Mouse (Mus musculus): ENCODE measurements around the gene Ola1. TPM values are rescaled to one million over a fixed set of nuclear protein-coding genes. Genes with fewer than 3 reads are reported as not detected.

The Ola1 gene
- 41.9 TPM for polyA plus RNA-seq (2017; shearing (Covaris generic))

DNA sequence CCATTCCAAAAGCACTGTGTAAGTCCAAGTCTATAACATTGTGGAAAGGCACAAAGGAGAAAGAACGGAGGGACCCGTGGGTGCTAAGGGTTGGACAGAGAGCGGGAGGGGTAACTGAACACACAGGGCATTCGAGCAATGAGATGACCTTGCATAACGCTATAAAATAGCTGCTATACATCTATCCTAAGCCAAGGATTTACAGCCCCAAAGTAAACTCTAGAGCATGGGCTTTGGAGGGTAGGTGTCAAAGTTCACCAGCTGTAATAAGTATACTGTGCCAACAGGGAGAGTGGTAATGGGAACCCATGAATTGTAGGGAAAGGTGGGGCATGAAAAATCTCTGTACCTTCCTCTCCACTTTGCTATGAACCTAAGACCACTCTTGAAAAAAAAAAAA is at the start of gene Ola1:
TSS of gene Ola1 (minus strand) at position 12 of the 400 bp plus-strand sequence.

Other genes with a start within 250 kb of the Ola1 start
- 149 TPM for gene Sp3, start 238.5 kb downstream of the Ola1 start, polyA plus RNA-seq (2017; shearing (Covaris generic))
- gene Gm11084, start 232.2 kb downstream of the Ola1 start, polyA plus RNA-seq (2017; shearing (Covaris generic)) = not detected
- not detected for gene Sp9, start 53.0 kb upstream of the Ola1 start, polyA plus RNA-seq (2017; shearing (Covaris generic))
- 6.2 TPM for gene Scrn3, start 93.7 kb upstream of the Ola1 start, polyA plus RNA-seq (2017; shearing (Covaris generic))
- gene Cir1, start 93.8 kb upstream of the Ola1 start, polyA plus RNA-seq (2017; shearing (Covaris generic)) = 33.0 TPM
- 7.2 TPM for gene Gpr155, start 167.6 kb upstream of the Ola1 start, polyA plus RNA-seq (2017; shearing (Covaris generic))

All from naive thymus-derived CD4-positive, alpha-beta T cell, adult 5 months (primary cell).